Mouse (Mus musculus) MEL (cell line): Measurements from ENCODE around the gene Btd. TPM values are rescaled to one million over a fixed set of nuclear protein-coding genes. Genes with fewer than 3 reads are reported as not detected.

ENCODE experiments used
- DNase-seq: peaks from one replicate; pipeline ENCODE4 v3.0.0; 2011; ENCODE audit warnings: low read depth, low spot score
- H3K27ac ChIP-seq: 2 replicates; pipeline ENCODE4 v1.5.1; 2012; ENCODE audit warnings: low read depth, mild to moderate bottlenecking, control low read depth, low read length, moderate library complexity; ENCODE audit not compliant: control insufficient read depth
- H3K27me3 ChIP-seq, 2 experiments: fragments of 150-350 bp in 1 of 2; sonication (generic) in 1 of 2; 2 replicates each; pipeline ENCODE4 v1.6.1; 2012; ENCODE audit warnings: low read length in 2 of 2, mild to moderate bottlenecking in 2 of 2, improper control_type of control experiment in 1 of 2, moderate library complexity in 1 of 2; ENCODE audit not compliant: insufficient read depth in 2 of 2, control insufficient read depth in 1 of 2
- H3K36me3 ChIP-seq, 2 experiments: 2 replicates each; pipeline ENCODE4 v1.6.1; 2012 to 2014; ENCODE audit warnings: low read length in 2 of 2, improper control_type of control experiment in 1 of 2, inconsistent platforms in 1 of 2, mild to moderate bottlenecking in 1 of 2; ENCODE audit not compliant: insufficient read depth in 2 of 2, control insufficient read depth in 1 of 2
- H3K4me1 ChIP-seq, 2 experiments: fragments of 150-350 bp in 1 of 2; sonication (generic) in 1 of 2; 2 replicates each; pipeline ENCODE4 v1.6.1; 2012; ENCODE audit warnings: low read length in 2 of 2, improper control_type of control experiment in 1 of 2, mild to moderate bottlenecking in 1 of 2; ENCODE audit not compliant: insufficient read depth in 2 of 2, control insufficient read depth in 1 of 2
- H3K4me3 ChIP-seq, 2 experiments: fragments of 150-350 bp in 1 of 2; sonication (generic) in 1 of 2; 2 replicates each; pipeline ENCODE4 v1.5.1; 2012; ENCODE audit warnings: low read depth in 2 of 2, low read length in 2 of 2, mild to moderate bottlenecking in 2 of 2, moderate library complexity in 2 of 2, control low read depth in 1 of 2, improper control_type of control experiment in 1 of 2; ENCODE audit not compliant: control insufficient read depth in 1 of 2, insufficient read depth in 1 of 2
- H3K79me2 ChIP-seq: 2 replicates; pipeline ENCODE4 v1.6.1; 2012; ENCODE audit warnings: mild to moderate bottlenecking, low read length, moderate library complexity; ENCODE audit not compliant: control insufficient read depth, poor library complexity, insufficient read depth
- H3K9ac ChIP-seq: 2 replicates; pipeline ENCODE4 v1.6.1; 2012; ENCODE audit warnings: low read depth, mild to moderate bottlenecking, control low read depth, low read length, moderate library complexity; ENCODE audit not compliant: control insufficient read depth, poor library complexity, severe bottlenecking
- H3K9me3 ChIP-seq: fragments of 150-350 bp; sonication (generic); replicated peaks from 2 replicates; pipeline ENCODE4 v1.6.1; 2012; ENCODE audit warnings: mild to moderate bottlenecking, low read length, improper control_type of control experiment, moderate library complexity; ENCODE audit not compliant: insufficient read depth
- BHLHE40 ChIP-seq: IDR thresholded peaks from 2 replicates; pipeline ENCODE4 v1.6.1; 2012; ENCODE audit warnings: low read depth, mild to moderate bottlenecking, inconsistent platforms, low read length, improper control_type of control experiment, borderline replicate concordance
- CTCF ChIP-seq, 3 experiments: IDR thresholded peaks in 2 of 3; conservative IDR thresholded peaks in 1 of 3; 2 replicates each; pipeline ENCODE4 v1.5.1; 2011 to 2012; ENCODE audit warnings: low read length in 3 of 3, low read depth in 2 of 3, mild to moderate bottlenecking in 2 of 3, improper control_type of control experiment in 1 of 3, inconsistent platforms in 1 of 3, mixed read lengths in 1 of 3, moderate library complexity in 1 of 3; ENCODE audit not compliant: control insufficient read depth in 1 of 3, insufficient read depth in 1 of 3, poor library complexity in 1 of 3, severe bottlenecking in 1 of 3
- E2F4 ChIP-seq: IDR thresholded peaks from 2 replicates; pipeline ENCODE4 v1.6.1; 2011; ENCODE audit warnings: low read depth, low read length, improper control_type of control experiment, borderline replicate concordance
- ETS1 ChIP-seq: IDR thresholded peaks from 2 replicates; pipeline ENCODE4 v1.6.1; 2012; ENCODE audit warnings: low read depth, mild to moderate bottlenecking, inconsistent platforms, low read length, improper control_type of control experiment, moderate library complexity
- GATA1 ChIP-seq: IDR thresholded peaks from 2 replicates; pipeline ENCODE4 v1.6.1; 2011; ENCODE audit warnings: low read depth, low read length, improper control_type of control experiment
- JUND ChIP-seq: IDR thresholded peaks from 2 replicates; pipeline ENCODE4 v1.6.1; 2011; ENCODE audit warnings: low read depth, mild to moderate bottlenecking, improper control_type of control experiment, low read length
- MAFK ChIP-seq: IDR thresholded peaks from 2 replicates; pipeline ENCODE4 v1.6.1; 2011; ENCODE audit warnings: low read depth, mild to moderate bottlenecking, low read length, improper control_type of control experiment, borderline replicate concordance
- MAZ ChIP-seq: IDR thresholded peaks from 2 replicates; pipeline ENCODE4 v1.6.1; 2012; ENCODE audit warnings: low read depth, mild to moderate bottlenecking, inconsistent platforms, low read length, improper control_type of control experiment
- MEF2A ChIP-seq: IDR thresholded peaks from 2 replicates; pipeline ENCODE4 v1.6.1; 2014; ENCODE audit warnings: low read depth, mild to moderate bottlenecking, inconsistent platforms, low read length, improper control_type of control experiment; ENCODE audit not compliant: poor library complexity, insufficient replicate concordance, severe bottlenecking; ENCODE audit errors: extremely low read depth
- MYC ChIP-seq: IDR thresholded peaks from 2 replicates; pipeline ENCODE4 v1.6.1; 2011; ENCODE audit warnings: low read depth, mild to moderate bottlenecking, low read length, improper control_type of control experiment, moderate library complexity
- NELFE ChIP-seq: IDR thresholded peaks from 2 replicates; pipeline ENCODE4 v1.6.1; 2011; ENCODE audit warnings: low read depth, low read length, improper control_type of control experiment
- POLR2A ChIP-seq, 2 experiments: IDR thresholded peaks; 2 replicates each; pipeline ENCODE4 v1.6.1; 2011 to 2012; ENCODE audit warnings: low read length in 2 of 2, mild to moderate bottlenecking in 2 of 2, control low read depth in 1 of 2, improper control_type of control experiment in 1 of 2, low read depth in 1 of 2, moderate library complexity in 1 of 2; ENCODE audit not compliant: control insufficient read depth in 1 of 2, insufficient read depth in 1 of 2, poor library complexity in 1 of 2
- POLR2AphosphoS2 ChIP-seq: IDR thresholded peaks from 2 replicates; pipeline ENCODE4 v1.6.1; 2011; ENCODE audit warnings: low read length, improper control_type of control experiment
- SMC3 ChIP-seq: IDR thresholded peaks from 2 replicates; pipeline ENCODE4 v1.6.1; 2011; ENCODE audit warnings: low read depth, low read length, improper control_type of control experiment
- TAL1 ChIP-seq: IDR thresholded peaks from 2 replicates; pipeline ENCODE4 v1.6.1; 2012; ENCODE audit warnings: mild to moderate bottlenecking, inconsistent platforms, low read length, moderate library complexity, mixed read lengths
- TCF12 ChIP-seq: IDR thresholded peaks from 2 replicates; pipeline ENCODE4 v1.6.1; 2014; ENCODE audit warnings: low read depth, mild to moderate bottlenecking, inconsistent platforms, low read length, improper control_type of control experiment, moderate library complexity
- UBTF ChIP-seq: IDR thresholded peaks from 2 replicates; pipeline ENCODE4 v1.6.1; 2012; ENCODE audit warnings: low read depth, mild to moderate bottlenecking, inconsistent platforms, low read length, improper control_type of control experiment, moderate library complexity, borderline replicate concordance; ENCODE audit not compliant: insufficient read depth
- USF1 ChIP-seq: IDR thresholded peaks from 2 replicates; pipeline ENCODE4 v1.6.1; 2014; ENCODE audit warnings: low read depth, mild to moderate bottlenecking, inconsistent platforms, low read length, improper control_type of control experiment, moderate library complexity
- USF2 ChIP-seq, 2 experiments: IDR thresholded peaks; 2 replicates each; pipeline ENCODE4 v1.6.1; 2011 to 2012; ENCODE audit warnings: improper control_type of control experiment in 2 of 2, low read length in 2 of 2, borderline replicate concordance in 1 of 2, inconsistent platforms in 1 of 2, low read depth in 1 of 2, mild to moderate bottlenecking in 1 of 2; ENCODE audit not compliant: insufficient read depth in 1 of 2
- ZC3H11A ChIP-seq: IDR thresholded peaks from 2 replicates; pipeline ENCODE4 v1.6.1; 2012; ENCODE audit warnings: low read depth, mild to moderate bottlenecking, inconsistent platforms, low read length, improper control_type of control experiment
- ZMIZ1 ChIP-seq: IDR thresholded peaks from 2 replicates; pipeline ENCODE4 v1.6.1; 2012; ENCODE audit warnings: low read depth, mild to moderate bottlenecking, inconsistent platforms, low read length, improper control_type of control experiment, moderate library complexity
- polyA plus RNA-seq, 2 experiments: library from polyadenylated mRNA; stranded (reverse) in 1 of 2; unstranded in 1 of 2; fragments of >175 nt in 1 of 2; fragments of >200 nt in 1 of 2; gene quantifications; 2 replicates each; pipeline versions ENCODE4 v1.2.1 to v1.2.4; 2012; ENCODE audit warnings: low replicate concordance in 2 of 2, low read depth in 1 of 2; ENCODE audit not compliant: insufficient read length in 2 of 2, insufficient read depth in 1 of 2, missing spikeins in 1 of 2
- total RNA-seq: library from RNA; depleted of rRNA; stranded (reverse); fragments of 300-350 nt; gene quantifications from 2 replicates; pipeline ENCODE4 v1.2.3, GENCODE M21; 2012

The Btd gene
- total and polyA plus RNA-seq, 3 experiments, result 7.2 to 12.9 TPM; not detected in 1

DNA sequence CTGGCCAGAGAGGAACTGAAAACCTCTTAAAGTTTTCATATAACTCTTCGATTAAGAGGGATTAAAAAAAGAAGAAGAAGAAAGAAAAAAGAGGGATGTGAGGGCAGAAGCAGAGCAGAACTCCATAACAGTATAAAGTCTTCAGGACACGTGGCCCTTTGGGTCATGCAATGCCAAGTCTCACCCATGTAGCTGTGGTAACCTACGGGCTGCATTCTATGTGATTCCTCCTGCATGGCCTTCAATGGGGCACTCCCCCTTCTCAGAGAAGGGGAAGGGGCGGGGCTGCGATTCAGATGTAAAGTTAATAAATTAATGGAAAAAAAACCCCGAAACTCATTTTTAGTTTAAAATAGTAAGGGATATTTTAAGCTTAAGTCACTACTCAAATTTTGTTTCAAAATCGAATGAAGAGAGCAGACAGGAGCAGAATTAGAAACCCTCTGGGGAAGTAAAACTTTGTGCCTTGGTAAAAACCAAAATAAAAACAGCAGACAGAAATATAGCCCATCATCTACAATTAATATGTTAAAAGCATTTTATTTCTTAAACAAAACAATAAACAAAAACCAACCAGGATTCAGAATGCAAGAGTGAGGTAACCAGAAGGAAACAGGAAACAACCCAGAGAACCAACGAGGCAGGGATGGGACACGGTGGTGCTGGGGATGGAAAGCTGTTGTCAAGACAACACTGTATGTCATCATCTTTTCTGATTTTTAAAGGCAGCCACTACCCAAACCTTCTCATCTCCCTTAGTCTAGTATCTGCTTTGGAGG lies 55.6 kb downstream of the Btd start:
- H3K27ac ChIP-seq, result no peak overlapping the region
- no peaks in the 10 kb centered on the region for H3K9me3 ChIP-seq
- peaks cover 0 to 23% of the 10 kb centered on the region in 2 experiments; a peak in 3 of 4 replicates for H3K36me3 ChIP-seq
- H3K79me2 ChIP-seq, result no peaks in the 10 kb centered on the region
- TF ChIP-seq NELFE (no peak), MEF2A (no peak), TCF12 (no peak), BHLHE40 (no peak), MAFK (no peak), TAL1 (no peak), GATA1 (no peak), ETS1 (no peak), UBTF (no peak)
- H3K4me3 ChIP-seq, result no peak overlapping the region
- no peak overlapping the region for H3K9ac ChIP-seq
- no peaks in the 10 kb centered on the region for H3K4me1 ChIP-seq
- no peak for DNase-seq
- no peaks in the 10 kb centered on the region for H3K27me3 ChIP-seq

DNA sequence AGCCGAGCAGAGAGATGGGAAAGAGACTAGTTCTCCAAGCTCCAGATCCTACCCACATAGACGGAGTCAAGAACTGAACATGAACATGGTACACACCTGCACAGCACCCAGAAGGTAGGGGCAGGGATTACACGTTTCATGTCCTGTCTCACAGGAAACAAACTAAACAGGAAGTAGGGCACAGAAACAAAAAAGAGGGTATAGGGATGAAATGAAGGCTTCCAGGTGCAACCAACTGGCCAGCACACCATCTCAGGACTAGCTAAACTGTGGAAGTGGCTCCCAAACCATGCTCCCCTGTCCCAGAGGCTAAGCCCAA lies 56.1 kb downstream of the Btd start:
- H3K27me3 ChIP-seq, result no peaks in the 10 kb centered on the region
- TF ChIP-seq ZMIZ1 (no peak), MYC (no peak), TAL1 (no peak), USF2 (IDR thresholded peaks at IDR 0.05; ENCODE audit: borderline replicate concordance in 1 of 2, insufficient read depth in 1 of 2, low read depth in 1 of 2, low read length in 2 of 2) (no peak), ETS1 (no peak), MAZ (no peak), E2F4 (no peak), SMC3 (no peak), POLR2AphosphoS2 (no peak), ZC3H11A (no peak), POLR2A (IDR thresholded peaks at IDR 0.05; ENCODE audit: control insufficient read depth in 1 of 2, insufficient read depth in 1 of 2, low read depth in 1 of 2, low read length in 2 of 2, poor library complexity in 1 of 2) (no peak), TCF12 (no peak), MEF2A (no peak), UBTF (no peak), MAFK (no peak), USF1 (no peak), JUND (no peak), CTCF (IDR thresholded peaks at IDR 0.05 in 2 of 3, conservative IDR thresholded peaks at IDR 0.05 in 1 of 3; ENCODE audit: control insufficient read depth in 1 of 3, insufficient read depth in 1 of 3, low read depth in 2 of 3, low read length in 3 of 3, poor library complexity in 1 of 3, severe bottlenecking in 1 of 3) (no peak)
- H3K4me1 ChIP-seq, result no peaks in the 10 kb centered on the region
- no peaks in the 10 kb centered on the region for H3K79me2 ChIP-seq
- DNase-seq, result no peak
- H3K4me3 ChIP-seq, result no peak overlapping the region
- H3K27ac ChIP-seq, result no peak overlapping the region
- H3K36me3 ChIP-seq, result peaks cover 0 to 26% of the 10 kb centered on the region in 2 experiments; a peak in 3 of 4 replicates
- H3K9me3 ChIP-seq, result no peaks in the 10 kb centered on the region
- H3K9ac ChIP-seq, result no peak overlapping the region
